Mouse (Mus musculus): ENCODE data around the gene Cryzl1. TPM values are rescaled to one million over a fixed set of nuclear protein-coding genes. Genes with fewer than 3 reads are reported as not detected.
A peak's percentile ranks its signal among the peaks of the same experiment; 100 is the strongest.

The Cryzl1 gene
- polyA plus RNA-seq, 1 experiment, result 121 TPM

DNA sequence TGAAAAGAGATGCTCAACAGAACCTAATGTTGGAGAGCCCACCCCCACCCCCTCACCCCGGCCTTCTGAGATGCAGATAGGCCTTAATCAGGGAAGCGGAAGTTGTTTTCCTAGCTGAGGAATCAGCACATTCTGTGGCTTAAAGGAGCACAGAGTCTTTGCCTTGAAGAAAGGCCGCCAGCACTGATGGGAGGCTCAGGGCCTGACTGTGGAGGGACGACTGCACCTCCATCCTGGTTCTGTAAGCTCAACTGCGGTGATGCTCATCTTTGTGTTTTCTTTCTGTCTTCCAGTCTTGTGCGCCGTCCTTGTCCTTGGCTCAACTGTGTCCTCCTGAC lies 12.1 kb upstream of the Cryzl1 start:
- DNase-seq (ENCODE audit: extremely low spot score in 1 of 2, low spot score in 1 of 2), result no peak

DNA sequence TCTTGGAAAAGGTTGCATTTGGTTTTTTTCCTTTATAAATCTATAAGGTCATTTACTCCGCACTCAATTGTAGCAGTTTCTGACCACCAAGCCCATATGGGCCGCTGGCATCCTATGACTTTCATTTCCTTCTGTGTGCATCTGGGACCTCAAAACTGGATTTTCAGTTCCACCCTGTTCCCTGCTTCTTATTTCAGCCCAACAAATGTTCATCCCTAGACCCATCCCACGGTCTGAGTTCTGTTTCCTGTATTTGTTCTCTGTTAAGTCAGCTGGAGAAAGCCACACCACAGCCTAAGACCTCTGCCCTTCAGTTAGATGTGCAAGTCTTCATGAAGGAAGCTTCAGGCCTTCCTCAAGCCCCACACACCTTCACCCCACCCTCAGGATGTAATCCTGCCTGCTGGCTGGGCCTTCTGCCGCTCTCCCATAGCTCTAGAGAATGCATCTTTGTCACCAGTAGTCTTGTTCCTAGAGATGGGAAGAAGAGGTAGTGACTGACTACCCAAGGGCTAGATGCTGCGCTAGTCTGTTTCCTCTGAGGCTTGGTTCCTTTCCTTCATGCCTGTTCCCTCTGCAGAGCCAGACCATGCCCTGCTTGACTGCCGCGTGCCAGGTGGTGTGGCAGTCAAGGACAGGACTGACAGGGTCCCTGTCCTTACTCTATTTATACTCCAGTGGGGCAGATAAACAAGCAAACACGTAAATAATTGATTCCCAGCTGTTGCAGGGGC lies 11.6 kb upstream of the Cryzl1 start:
- DNase-seq (ENCODE audit: extremely low spot score in 1 of 2, low spot score in 1 of 2), result no peak

DNA sequence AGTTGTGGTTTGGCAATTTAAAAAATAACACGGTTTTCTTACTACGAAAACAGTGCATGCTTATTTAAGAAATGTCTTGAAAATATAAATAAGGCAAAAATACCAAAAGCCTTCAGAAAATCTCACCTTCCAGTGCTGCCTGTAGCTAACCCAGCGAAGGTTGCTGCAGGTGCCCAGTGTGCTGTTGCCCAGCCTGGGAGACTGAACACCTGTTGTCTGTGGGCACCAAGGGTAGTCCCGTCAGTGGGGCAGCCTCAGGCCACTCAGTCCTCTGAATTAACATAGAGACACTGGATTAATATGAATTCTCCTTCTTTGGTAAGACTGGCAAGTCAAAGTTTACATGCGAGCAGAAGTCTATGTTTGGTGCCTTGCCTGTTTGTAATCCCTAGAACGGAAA lies 9.7 kb upstream of the Cryzl1 start:
- no peak for DNase-seq (ENCODE audit: extremely low spot score in 1 of 2, low spot score in 1 of 2)

DNA sequence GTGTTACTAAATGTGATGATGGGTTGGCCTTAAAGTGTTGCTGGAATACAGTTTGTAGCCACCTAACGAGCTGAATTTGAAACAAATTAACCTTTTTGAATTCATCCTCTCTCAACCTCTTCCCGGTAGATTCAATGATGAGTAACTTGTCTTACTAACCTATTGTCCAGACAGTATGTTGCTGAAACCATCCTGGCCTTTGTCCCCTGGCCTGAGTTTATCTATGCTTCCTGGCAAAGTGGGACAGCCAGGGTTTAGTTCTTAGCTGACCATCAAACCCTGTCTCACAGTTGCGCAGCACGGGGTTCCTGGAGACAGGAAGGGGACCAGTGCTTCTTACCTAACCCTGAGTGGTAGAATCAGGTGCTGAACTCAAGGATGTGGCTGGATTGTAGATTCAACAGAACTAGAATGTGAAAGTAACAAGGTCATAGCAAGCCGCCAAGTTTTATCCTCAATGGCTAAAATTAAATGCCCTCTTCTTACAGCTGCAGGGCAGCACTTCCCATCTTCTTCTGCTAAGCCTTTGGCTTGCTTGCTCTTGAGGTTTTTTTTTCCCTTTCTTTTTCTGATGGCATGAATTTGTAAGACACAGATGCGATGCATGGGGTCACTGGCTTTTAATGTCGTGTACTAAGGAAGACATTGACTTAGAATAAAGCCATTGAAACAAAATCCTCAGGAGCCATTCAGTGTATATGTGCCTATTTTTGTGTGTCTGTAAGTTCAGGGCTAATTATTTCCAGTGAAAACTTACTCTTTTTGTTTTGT lies 7.5 kb upstream of the Cryzl1 start:
- no peak for DNase-seq (ENCODE audit: extremely low spot score in 1 of 2, low spot score in 1 of 2)

DNA sequence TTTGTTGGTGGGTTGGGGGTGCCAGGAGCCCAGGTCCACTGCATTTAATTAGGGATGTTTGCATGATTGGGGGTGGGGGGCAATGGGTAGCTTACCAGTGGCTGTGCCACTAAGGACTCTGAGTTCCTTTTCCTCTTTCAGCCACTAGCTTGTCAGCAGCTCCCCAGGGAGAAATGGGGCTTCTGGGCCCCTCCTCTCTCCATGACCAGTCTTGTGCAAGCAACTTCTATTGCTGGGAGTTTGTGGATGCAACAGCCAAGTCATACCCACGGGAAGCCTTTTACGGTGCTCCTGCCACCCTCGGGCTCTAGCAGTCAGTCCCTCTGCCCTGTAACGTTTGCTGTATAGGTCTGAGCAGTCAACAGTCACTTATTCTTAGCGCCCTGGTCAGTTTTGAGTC lies 6.0 kb upstream of the Cryzl1 start:
- DNase-seq (ENCODE audit: extremely low spot score in 1 of 2, low spot score in 1 of 2), result no peak

DNA sequence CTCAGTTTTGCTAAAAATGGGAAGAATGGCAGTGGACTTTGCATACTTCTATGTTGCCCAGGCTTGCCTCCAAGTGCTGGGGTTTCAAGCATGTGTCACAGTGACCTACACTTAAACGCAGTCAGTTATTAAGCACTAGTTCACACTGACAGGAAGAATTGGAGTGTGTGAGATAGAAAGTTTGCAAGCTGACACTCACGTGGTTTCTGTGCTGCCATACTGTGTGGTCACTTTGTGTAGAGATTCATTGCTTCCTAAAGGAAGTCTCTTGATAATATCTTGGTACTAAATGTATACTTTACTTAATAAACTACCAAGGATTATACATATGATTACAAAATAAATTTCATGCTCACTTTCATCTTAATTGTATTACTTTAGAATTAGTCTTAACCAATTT lies 4.0 kb upstream of the Cryzl1 start:
- no peak for DNase-seq (ENCODE audit: extremely low spot score in 1 of 2, low spot score in 1 of 2)

DNA sequence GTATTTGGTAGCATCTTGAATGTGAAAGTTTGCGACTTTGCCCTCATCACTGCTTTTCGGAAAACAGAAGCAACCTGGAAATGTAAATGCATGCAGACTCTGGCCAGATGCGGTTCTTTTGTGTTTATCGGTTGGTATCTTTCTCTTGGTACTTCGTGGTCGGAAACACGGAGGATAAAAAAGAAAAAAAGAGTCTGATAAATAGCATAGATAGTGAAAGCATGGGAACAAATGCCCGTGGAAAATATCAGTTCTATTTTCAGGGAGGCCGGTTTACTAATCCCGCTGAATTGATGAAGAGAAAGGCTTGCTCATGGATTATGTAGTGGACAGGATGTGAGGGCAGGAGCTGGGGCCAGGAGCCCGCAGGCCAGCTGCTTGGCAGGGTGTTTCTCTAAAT lies 1.7 kb upstream of the Cryzl1 start:
- no peak for DNase-seq (ENCODE audit: extremely low spot score in 1 of 2, low spot score in 1 of 2)

DNA sequence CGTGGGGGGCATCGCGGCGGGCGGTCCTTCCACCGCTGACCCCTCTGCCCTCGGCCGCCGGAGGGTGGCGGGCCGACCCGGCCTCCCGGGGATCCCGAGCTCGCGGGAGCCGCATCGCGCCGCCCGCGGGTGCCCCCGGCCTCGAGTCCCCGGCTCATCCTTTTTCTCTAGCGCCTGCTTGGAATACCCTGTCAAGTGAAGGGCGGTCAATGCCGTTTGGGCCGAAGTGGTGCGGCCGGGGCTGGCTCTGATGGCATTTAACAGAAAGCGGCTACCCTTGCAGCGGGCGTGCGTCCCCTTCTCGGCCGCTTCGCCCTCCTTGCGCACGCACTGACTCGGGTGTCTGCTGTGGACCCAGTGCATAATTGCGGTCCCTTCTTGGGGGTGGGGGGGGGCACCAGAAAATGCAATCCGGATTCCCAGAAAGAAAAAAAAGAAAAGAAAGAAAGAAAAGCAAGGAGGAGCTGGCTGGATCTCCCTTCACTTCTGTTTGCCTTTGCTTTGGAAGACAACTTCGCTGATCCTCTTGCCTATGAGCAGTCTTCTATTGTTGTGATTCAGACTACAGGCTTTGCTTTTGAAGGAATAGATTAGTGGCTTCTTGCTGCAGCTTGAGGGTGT lies 1.2 kb upstream of the Cryzl1 start:
- DNase-seq (ENCODE audit: extremely low spot score in 1 of 2, low spot score in 1 of 2), result peak in 1 of 2 experiments; percentile 34

DNA sequence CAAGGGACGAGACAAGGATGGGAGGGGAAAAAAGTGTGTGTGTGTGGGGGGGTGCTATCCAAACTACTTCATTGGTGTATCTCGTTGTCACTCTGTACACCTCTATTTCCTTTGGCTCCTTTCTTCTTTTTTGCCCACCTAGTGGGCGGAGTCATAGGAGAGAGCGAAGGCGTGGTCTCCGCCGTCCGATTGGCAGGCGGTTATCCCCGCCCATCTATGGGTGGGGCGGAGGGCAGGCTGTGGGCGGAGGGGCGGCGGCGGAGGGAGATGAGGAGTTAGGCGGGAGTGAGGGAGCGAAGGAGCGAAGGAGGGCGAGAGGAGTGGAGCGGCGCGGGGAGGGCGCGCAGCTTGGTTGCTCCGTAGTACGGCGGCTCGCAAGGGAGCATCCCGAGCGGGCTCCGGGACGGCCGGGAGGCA lies 299 bp upstream of the Cryzl1 start, which contains the start of gene Itsn1:
TSS of gene Itsn1 (plus strand) at position 216 of the 417 bp plus-strand sequence.
- peak; percentile 97 for DNase-seq (ENCODE audit: extremely low spot score in 1 of 2, low spot score in 1 of 2)

DNA sequence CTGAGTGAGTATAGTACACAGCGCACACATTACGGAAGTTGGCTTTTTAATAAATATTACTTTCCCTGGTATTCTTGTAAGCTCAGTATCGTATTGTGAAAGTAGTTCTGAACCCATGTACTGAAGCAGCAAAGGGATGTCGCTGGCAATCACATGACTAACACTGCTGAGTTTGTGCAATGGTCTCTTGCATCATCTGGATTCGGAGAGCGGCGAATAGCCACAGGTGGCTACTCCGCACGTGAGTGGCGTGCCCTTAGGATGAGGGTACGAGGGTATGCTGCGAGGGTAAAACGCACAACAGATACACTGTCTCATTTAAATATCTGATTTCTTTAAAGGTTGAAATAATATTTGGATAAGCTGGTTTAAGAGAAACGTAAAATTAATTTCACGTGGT lies 1.3 kb downstream of the Cryzl1 start:
- DNase-seq (ENCODE audit: extremely low spot score in 1 of 2, low spot score in 1 of 2), result no peak

DNA sequence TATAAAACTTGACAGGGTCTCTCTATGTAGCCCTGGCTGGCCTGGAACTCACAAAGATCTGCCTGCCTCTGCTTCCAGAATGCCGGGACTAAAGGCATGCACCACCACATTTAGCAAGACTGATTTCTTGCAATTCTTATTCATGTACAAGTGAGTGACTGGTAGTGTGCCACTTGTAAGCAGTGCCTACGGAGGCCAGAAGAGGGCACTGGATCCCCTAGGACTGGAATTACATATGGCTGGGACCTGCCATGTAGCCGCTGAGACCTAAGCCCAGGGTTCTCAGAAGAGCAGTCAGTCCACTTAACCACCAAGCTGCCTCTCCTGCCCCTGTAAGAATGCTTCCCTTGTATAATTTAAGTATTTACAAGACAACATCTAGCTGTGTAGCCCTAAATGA lies 4.5 kb downstream of the Cryzl1 start:
- peak in 1 of 2 experiments; percentile 68 for DNase-seq (ENCODE audit: extremely low spot score in 1 of 2, low spot score in 1 of 2)

DNA sequence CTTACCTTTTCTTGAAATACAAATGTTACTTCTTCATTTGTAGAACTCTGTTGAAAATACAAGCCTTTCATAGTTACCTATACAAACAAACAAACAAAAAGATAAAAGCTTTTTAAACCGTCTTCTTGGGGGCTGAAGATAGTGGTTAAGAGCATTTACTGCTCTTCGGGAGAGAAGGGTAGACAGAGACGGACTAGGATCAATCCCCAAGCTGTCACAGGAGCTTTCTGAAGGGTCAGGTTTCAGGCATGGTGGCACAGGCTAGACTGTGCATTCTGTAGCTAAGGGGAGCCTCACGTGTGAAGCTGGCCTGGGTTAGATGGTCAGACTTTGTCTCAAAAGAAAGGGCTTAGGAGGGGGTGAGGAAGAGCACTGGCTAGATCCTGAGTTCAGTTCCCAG lies 11.4 kb downstream of the Cryzl1 start:
- no peak for DNase-seq (ENCODE audit: extremely low spot score in 1 of 2, low spot score in 1 of 2)

DNA sequence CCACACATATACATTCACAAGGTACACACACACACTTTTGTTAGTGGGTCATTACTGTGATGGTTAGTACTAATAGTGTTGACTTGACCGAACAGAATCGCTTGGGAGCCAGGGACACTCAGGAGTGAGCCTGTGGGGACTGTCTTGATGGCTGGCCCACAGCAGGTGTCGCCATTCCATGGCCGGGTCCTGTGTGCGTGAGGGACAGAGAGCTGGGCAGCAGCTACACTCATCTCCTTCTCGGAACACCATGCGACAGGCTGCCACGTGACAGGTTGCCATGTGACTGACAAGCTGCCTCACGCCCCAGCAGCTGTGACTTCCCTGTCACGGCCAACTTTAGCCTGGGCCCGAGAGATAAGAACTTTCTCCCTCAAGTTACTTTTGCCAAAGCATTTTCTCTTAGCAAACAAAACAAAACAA lies 11.8 kb downstream of the Cryzl1 start:
- no peak for DNase-seq (ENCODE audit: extremely low spot score in 1 of 2, low spot score in 1 of 2)

DNA sequence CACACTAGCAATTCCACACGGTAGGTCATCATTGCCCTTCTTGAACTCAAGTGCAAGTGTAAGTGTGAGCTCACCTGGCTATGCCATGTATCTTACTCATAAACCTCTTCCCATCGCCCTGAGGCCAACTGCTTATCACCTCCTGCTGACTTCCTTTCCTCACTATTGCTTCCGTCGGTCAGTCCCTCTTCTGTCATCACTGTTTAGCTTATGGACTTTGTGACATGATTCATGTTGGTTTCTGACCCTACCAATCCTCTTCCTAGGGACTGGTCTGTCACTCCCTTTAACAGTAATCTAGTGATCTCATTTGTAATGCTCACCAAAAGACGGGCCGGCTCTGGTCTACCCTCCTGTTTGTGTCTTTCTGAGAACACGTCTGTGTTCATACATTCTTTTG lies 18.5 kb downstream of the Cryzl1 start:
- DNase-seq (ENCODE audit: extremely low spot score in 1 of 2, low spot score in 1 of 2), result no peak

DNA sequence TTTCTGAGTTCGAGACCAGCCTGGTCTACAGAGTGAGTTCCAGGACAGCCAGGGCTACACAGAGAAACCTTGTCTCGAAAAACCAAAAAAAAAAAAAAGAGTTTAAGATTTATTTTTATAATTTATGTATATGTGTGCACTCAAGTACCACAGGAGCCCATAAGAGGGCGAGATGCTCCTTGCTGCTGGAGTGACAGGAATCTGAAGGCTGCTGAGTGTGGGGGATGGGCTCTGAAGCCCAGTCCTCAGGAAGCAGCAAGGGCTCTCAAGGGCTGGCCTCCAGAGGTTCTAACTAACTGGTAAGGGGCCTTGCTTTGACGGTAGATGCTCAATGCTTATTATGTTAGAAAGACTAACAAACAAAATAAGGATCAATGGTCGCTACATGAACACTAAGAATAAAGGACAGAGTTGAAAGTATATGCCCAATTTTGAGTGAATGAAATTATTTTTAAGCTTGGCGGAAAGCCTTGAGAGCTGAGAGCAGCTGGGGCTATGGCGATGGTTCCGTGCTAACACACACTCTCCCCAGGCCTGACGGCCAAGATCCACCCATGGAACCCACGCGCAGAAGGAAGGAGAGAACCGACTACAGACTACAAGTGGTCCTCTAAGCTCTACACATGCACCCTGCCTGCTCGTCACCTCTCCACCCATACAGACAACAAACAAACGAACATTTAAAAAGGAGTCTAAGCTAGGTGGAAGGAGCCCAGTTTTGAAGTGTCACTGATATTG lies 24.0 kb downstream of the Cryzl1 start:
- peak in 1 of 2 experiments; percentile 44 for DNase-seq (ENCODE audit: extremely low spot score in 1 of 2, low spot score in 1 of 2)

DNA sequence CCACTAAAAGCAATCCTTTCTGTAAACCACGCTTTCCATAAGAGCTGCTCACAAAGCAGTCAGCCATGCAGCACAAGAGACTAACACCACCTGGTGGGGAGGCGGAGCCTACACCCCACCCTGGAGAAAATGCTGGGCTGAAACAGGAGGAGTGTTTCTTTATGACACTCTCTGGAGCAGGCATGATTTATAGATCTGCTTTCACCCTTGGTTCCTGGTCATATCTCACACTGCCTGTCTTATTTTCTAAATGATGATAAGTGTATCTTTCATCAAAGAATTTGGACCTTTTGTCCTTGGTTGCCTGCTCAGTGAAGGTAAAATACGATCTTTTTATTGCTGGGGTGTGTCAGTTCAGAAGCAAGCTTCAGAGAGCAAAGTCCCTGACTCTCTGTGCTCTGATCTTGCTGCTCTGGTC lies 26.0 kb downstream of the Cryzl1 start:
- no peak for DNase-seq (ENCODE audit: extremely low spot score in 1 of 2, low spot score in 1 of 2)

DNA sequence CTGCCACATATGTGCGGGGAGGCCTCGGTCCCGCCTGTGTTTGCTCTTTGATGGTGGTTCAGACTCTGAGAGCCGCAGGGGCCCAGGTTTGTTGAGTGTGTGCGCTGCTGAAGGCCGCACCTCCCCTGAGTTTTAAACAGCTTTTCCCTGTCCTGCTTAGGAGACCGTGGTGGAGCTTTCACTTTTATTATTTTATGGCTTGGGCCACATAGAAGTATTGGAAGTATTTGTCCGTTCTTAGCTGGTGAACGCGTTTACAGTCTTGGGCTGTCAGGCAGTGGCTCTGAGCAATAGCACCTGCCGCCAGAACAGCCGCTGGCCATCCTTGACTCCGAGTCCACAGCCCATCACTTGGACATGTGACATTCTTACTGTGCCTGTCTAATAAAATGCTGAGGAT lies 26.9 kb downstream of the Cryzl1 start:
- no peak for DNase-seq (ENCODE audit: extremely low spot score in 1 of 2, low spot score in 1 of 2)

DNA sequence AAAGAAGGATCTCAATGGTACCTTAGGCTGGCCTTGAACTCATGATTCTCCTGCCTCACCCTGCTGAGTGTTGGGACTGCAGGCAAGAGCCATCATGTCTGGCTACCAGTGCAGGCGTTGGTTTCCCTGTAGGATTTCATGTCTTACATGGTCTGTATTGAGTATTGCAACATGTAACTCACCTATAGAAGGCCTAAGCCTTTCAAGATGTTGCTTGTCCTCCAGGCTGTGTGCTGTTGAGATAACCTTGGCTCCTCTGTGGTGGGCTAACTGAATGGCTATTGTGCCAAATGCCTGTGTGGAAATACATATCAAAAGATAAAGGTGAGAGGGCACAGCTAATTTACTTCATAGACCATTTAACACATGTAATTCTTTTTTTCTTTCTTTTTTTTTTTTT lies 29.8 kb downstream of the Cryzl1 start:
- DNase-seq (ENCODE audit: extremely low spot score in 1 of 2, low spot score in 1 of 2), result no peak

DNA sequence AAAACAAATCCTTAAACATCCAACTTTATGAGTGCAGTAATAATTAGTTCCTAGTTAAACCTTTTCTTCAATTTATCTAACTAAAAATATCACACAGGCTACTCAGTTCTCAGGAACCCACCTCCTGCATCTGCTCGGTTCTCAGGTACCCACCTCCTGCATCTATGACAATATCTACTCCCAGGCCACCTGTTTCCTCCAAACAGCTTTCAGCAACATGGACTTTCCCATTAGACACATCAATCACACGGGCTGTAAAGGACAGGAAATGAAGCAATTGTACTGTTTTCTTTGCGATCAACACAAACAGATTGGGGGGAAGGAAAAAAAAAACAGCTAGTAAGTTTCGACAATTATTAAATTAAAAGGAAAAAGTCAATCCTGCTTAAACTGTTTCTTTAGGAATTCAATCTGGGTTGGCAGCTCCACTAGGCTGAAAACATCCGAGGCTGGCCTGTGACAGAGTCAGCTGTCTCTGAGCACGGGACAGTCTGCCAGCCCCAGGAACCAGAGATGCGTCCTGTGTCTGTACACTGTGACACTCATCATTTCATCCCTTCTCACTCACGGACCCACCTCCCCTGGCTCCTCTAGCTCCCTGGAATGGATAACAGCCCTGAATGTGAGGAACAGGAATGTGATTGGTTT lies 33.5 kb downstream of the Cryzl1 start:
- no peak for DNase-seq (ENCODE audit: extremely low spot score in 1 of 2, low spot score in 1 of 2)

DNA sequence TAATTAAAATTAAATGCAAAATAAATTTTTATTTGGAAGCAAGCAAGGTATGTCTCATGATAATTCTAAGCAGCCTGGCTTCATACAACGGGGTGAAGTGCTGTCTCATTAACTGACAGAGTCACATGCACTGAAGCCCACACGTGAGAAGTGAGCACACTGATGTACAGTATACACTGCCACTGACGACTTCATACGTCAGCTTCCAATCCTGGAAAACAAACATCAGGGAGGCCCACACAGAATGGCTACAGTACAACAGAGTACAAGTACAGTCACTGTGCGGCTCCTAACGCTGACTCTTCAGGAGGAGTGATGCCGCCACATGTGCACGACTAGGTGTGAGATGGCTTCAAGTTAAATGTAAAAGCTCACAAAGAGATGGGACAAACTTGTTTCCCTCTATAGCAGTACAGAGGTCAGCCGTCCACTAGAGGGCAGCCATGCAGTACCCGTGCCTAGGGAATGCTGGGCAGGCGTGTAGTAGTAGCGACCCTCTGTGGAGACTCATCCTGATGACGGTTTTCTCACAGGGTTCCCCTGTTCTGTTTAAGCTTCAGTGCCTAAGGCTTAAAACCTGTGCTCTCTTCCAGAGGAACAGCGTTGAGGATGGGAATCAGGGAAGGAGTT lies 34.2 kb downstream of the Cryzl1 start:
- peak; percentile 33 to 80 for DNase-seq (ENCODE audit: extremely low spot score in 1 of 2, low spot score in 1 of 2)
